Mouse (Mus musculus) layer of hippocampus, adult 6 months (tissue): Measurements from ENCODE around the gene Mapkapk3. TPM values are rescaled to one million over a fixed set of nuclear protein-coding genes. Genes with fewer than 3 reads are reported as not detected.

Source experiments
- long read RNA-seq, 2 experiments: library from polyadenylated mRNA; unstranded; transcript quantifications; one replicate each; pipeline ENCODE4 v2.0.0; 2019 to 2020
- microRNA-seq: library from miRNA; unstranded; fragments of <30 nt; microRNA quantifications from one replicate; pipeline ENCODE4 v1.2.0, GENCODE M21; 2020
- polyA plus RNA-seq: library from polyadenylated mRNA; unstranded; fragments of <200 nt; fragmentation: Nextera tagmentation; gene quantifications from 2 replicates; pipeline ENCODE4 v1.2.3, GENCODE M21; 2021

Gene Mapkapk3
- polyA plus RNA-seq, result 1.4 and 2.2 TPM in 2 replicates
- long read RNA-seq, experiment 1, partial matches to known transcripts, result 2 of 4 reads
- long read RNA-seq, experiment 1, other reads (novel, unspliced or antisense), result 2 of 4 reads
- long read RNA-seq, experiment 2, transcript Mapkapk3-201 (11 exons, 2,816 nt), result major isoform, 6 of 14 reads
- long read RNA-seq, experiment 2, partial matches to known transcripts, result 2 of 14 reads
- long read RNA-seq, experiment 2, other reads (novel, unspliced or antisense), result 6 of 14 reads

GRCm38 (mm10) chr9:107289211-107290076 lies at the start of gene Mapkapk3:
TSS of gene Mapkapk3 (minus strand) at chr9:107289877.

DNA sequence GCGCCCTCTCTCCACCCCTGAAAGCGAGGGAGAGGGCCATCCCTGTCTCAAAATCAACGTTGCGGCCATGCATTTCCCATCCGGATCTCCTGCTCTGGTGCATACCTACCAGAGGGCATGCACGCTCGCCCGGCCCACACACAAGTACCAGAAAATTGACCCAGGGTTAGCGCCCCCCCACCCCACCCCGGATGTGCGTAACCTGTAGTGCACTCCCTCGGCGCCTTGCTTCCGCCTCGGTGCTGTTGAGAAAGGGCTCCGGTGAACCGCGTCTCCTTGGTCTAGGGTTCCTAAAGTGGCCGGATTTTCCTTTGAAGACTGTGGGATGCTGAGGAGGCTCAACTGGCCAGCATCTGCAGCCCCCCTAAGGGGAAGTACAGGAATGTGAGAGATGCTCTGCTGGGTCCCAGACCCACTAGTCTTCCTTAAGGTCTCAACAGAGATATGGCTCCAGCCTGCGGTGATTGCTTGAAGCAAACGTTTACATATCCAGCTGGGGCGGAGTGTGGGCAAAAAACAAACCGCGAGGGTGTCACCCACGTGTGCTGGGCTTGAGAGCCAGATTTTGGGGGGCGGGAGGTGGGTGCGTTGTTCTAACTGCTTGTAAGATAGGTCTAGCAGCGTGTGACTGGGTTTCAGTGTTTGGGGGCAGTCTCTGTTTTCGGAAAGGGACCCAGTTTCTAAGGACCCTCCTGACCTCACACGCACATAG lies 48.7 kb upstream of the Mapkapk3 start, which contains the start of gene Hemk1:
TSS of gene Hemk1 (minus strand) at position 179 of the 712 bp plus-strand sequence.

GRCm38 (mm10) chr9:107296016-107296040 lies 6.2 kb upstream of the Mapkapk3 start, which contains the start of gene Cish:
TSS of gene Cish (plus strand) at chr9:107296026.

GRCm38 (mm10) chr9:107231539-107232139 lies 58.0 kb downstream of the Mapkapk3 start, which contains the start of gene Dock3:
TSS of gene Dock3 (minus strand) at chr9:107231909.

Small RNAs within 50 kb of the gene (microRNA-seq; reads per million reads assigned to microRNA genes)
- gene Gm22238, result not detected

Other genes with a start within 250 kb of the Mapkapk3 start
- gene Dock3, start 58.0 kb downstream of the Mapkapk3 start, polyA plus RNA-seq, result 12.6 and 12.8 TPM in 2 replicates
- gene Cish, start 6.1 kb upstream of the Mapkapk3 start, polyA plus RNA-seq, result 2.8 and 4.4 TPM in 2 replicates
- 11.3 and 36.7 TPM in 2 replicates for gene Hemk1, start 48.5 kb upstream of the Mapkapk3 start, polyA plus RNA-seq
- 0.93 and 1.2 TPM in 2 replicates for gene 6430571L13Rik, start 50.7 kb upstream of the Mapkapk3 start, polyA plus RNA-seq
- gene Cacna2d2, start 109.7 kb upstream of the Mapkapk3 start, polyA plus RNA-seq, result 5.3 and 5.4 TPM in 2 replicates
- gene Tmem115, start 244.1 kb upstream of the Mapkapk3 start, polyA plus RNA-seq, result 40.5 and 46.0 TPM in 2 replicates